Mouse (Mus musculus) CD4-positive, CD25-positive, alpha-beta regulatory T cell, adult 2 months (primary cell): Measurements from ENCODE around the gene Col5a1.

Experiments used
- DNase-seq: peaks from one replicate; pipeline ENCODE4 v3.0.0-alpha.2; 2012; ENCODE audit warnings: low read depth, low spot score

Gene Col5a1

GRCm38 (mm10) chr2:27886148-27886551 lies at the start of gene Col5a1:
TSS of gene Col5a1 (plus strand) at chr2:27886425.
- peak; percentile 10 for DNase-seq

GRCm38 (mm10) chr2:27838112-27838511 lies 48.1 kb upstream of the Col5a1 start:
- no peak for DNase-seq

DNA sequence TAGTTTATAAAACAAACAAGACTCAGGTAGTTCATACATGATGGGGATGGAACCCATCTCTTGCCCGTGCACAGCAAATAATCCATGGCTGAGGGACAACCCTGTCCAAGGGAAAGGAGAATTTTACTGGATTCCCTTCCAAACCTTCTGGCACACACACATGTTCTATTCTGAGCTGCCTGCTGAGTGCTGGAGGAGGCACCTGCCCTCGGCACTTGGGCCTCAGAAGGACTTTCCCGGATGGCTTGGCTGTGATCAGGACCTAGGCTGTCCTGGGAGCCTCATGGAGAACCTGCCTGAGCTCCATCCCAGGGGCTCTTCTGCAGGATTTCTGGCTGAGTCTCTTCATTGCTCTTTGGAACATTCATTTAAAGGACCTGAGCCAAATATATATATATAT lies 45.3 kb upstream of the Col5a1 start:
- no peak for DNase-seq

DNA sequence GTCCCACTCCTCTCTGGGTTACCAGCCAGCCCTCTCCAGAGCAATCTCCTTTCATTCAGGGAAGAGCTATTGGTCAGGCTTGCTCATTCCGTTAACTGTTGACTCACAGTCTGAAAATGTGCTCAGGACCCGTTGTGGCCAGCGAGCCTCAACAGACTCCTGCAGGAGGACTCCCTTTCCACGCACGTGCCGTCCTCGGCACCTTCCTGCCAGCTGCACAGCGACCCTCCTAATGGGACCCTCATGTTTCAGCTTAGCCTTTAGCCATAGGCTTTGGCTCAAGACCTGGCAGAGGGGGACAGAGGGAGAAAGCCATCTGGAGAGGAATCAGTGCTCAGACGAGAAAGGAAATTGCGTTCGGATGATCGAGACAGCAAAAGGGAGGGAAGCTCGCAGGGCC lies 43.3 kb upstream of the Col5a1 start:
- no peak for DNase-seq

DNA sequence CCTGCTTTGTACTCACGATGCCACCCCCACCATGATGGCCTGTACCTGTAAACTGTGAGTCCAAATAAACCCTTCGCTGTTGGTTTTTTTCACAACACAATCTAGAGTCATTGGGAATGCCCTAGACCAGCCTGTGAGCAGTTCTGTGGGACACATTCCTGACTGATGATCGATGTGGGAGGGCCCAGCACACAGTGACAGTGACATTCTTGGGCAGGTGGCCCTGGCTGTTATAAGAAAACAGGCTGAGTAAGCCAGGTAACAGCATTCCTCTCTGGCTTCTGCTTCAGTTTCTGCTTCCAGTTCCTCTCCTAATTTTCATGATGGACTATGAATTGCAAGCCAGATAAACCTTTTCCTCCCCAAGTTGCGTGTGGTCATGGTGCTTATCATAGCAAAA lies 41.3 kb upstream of the Col5a1 start:
- no peak for DNase-seq

DNA sequence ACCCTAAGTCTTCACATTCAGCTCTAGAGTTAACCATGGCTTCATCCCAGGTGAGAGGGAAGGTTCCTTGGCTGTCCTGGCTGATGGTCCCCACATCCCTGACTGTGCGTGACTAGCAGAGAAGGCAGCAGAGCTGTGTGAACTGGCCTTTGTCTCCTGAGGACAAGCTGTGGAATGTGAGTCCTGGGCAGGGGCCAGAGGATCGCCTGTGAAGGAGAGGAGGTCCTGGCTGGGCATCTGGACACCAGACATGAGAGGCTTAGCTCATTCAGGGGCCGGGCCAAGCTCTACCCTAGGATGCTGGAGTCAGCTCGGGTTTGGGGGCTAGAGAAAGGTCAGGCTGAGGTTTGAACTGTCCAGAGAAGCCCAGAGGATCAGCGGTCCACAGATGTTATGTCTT lies 39.2 kb upstream of the Col5a1 start:
- no peak for DNase-seq

DNA sequence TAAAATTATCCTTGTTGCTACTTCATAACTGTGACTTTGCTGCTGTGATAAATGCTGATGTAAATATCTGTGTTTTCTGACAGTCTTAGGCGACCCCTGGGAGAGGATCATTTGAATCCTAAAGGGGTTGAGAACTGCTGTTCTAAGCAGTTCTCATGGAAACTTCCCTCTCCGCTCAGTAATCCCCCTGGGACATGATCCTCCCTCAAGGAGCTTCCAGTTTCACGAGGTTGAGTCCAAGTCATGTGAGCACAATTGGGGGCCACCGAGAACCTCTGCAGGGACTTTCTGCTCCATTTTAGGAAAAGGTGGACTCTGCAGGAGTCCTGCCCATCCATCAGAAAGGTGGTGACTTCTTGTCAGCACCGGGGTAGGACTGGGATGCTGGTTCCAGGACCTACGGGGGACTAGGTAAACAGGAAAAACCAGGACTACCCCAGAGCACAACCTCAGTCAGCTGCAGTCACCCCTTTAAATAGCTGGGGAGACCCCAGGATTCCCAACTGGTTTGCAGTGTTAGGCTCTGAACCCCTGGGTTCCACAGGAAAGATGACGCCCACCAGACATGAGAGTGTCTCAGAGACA lies 38.3 kb upstream of the Col5a1 start:
- no peak for DNase-seq

- no peak for DNase-seq
Observed at GRCm38 (mm10) chr2:27848466-27848865, 37.8 kb upstream of the Col5a1 start.

- DNase-seq = no peak
Observed at GRCm38 (mm10) chr2:27858348-27858903, 27.8 kb upstream of the Col5a1 start.

GRCm38 (mm10) chr2:27861576-27862238 lies 24.5 kb upstream of the Col5a1 start:
- no peak for DNase-seq

- no peak for DNase-seq
Observed at GRCm38 (mm10) chr2:27864491-27865365, 21.5 kb upstream of the Col5a1 start.

- no peak for DNase-seq
Observed at GRCm38 (mm10) chr2:27870586-27870985, 15.6 kb upstream of the Col5a1 start.

GRCm38 (mm10) chr2:27871056-27871455 lies 15.2 kb upstream of the Col5a1 start:
- no peak for DNase-seq

DNA sequence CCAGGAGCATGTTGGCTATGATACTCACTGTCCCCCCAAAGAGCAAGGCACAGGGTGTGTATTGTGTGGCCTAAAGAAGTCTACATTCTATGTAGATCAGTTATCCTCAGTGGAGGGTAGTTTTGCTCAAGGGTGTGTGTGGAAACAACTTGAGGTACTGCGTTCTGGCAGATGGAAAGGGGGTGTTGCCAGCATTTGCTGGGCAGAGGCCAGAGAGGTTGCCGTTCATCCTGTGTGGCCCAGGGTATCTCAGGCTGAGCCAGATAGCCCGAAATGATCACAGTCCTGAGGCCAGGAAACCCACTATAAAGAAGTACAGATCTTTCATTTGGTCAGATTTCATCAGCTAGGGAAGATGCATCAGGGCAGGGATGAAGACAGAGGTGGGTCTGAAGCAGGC lies 13.9 kb upstream of the Col5a1 start:
- no peak for DNase-seq

DNA sequence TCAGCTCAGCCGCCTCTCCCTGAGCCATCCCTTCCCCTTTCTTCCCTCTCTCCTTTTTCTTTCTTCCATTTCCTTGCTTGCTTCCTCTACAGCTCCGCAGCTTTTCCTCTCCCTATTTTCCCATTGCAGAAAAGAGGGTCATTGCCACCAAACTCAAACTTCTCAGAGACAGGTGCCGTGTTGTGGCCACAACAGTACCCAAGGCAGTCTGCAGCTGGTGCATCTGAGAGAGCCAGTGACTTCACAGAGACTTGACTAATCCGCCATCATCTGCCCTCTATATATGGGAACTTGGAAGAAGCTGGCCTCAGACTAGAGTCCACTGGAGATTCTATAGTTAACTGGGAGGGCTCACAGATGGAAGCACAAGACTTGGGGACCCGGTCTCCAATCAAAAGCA lies 13.2 kb upstream of the Col5a1 start:
- DNase-seq = no peak

DNA sequence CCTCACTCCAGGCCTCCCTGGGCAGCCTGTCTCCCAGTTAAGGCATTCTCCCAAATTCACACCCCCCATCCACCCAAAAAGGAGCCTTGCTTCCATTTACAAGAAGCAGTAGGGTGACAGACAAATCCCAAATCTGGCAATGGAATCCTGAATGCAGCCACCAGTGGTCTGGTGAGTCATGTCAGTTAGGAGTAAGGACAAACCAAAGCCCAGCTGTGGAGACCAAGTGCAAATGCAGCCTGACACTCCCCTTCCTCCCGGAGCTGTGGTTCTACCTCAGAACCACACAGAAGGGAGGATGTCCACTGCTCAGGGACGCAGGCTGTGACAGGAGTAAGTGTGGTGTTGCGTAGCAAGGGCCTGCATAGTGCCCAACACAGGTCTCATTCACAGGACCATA lies 11.6 kb upstream of the Col5a1 start:
- DNase-seq = no peak

DNA sequence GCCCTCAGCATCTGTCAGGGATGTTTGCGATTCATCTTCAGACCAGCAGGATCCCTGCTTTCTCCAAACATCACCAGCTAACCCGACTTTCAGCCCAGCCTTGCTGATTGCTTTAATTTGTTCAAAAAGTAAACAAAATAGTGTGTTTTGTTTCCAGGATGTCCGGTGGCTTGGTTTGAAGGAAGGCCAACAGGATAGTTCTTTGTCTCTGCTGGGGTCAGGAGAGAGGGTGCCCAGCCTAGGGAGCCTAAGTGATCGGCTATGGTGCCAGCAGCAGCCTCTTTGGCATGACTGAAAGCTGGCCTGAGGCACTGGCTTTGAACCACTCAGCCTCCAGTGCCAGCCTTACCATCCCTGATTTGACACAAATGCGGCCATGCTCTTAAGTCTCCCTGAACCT lies 11.0 kb upstream of the Col5a1 start:
- DNase-seq = no peak

GRCm38 (mm10) chr2:27875786-27876185 lies 10.4 kb upstream of the Col5a1 start:
- DNase-seq = no peak

- no peak for DNase-seq
Observed at GRCm38 (mm10) chr2:27876724-27877504, 9.3 kb upstream of the Col5a1 start.

DNA sequence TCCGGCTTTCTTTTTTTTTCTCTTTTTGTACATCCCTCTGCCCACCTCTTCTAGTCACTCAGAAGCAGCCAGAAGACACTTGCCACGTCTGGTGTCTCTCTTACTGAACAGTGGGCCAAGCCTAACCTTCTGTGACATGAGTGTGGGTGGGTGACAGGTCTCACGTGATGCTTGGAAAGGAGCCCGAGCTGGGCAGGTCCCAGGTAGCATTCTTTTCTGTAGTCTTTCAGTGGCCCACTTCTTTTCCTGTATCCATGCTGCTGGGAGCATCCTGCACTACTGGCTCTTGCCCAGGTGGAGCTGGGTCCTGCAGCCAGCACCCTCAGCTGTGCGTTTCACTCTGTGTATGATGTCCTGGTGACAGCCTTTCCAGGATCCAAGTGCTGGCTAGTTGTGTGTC lies 8.2 kb upstream of the Col5a1 start:
- DNase-seq = no peak

DNA sequence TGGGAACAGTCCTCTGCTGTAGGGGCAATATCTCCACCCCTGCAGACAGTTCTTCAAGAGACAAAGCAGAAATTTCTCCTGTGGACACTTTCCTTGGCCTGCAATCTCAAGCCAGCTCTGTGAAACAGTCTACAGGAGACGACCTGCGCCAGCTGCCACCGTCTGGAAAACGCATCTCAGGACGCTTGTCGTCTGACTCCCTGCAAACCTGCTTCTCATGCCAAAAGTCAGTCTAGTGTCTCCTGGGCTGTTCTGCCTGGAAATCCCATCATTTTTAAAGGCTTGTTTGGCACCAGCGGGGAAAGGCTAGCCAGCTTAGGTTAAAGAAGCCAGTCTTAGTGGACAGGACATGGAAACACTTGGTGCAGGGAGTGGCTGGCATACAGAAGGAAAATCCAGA lies 2.9 kb upstream of the Col5a1 start:
- no peak for DNase-seq
